Mouse (Mus musculus): ENCODE results near the gene Selp.

Selp gene

GRCm38 (mm10) chr1:164114947-164115493 is at the start of gene Selp:
Gene Selp, plus strand, starts transcription at chr1:164115264.
- DNase-seq (ENCODE audit: low spot score in 2 of 2), result no peak

- no peak for DNase-seq (ENCODE audit: low spot score in 2 of 2)
These were observed 45.8 kb upstream of the Selp start for GRCm38 (mm10) chr1:164069261-164069660.

GRCm38 (mm10) chr1:164070461-164070860 is 44.6 kb upstream of the Selp start:
- no peak for DNase-seq (ENCODE audit: low spot score in 2 of 2)

GRCm38 (mm10) chr1:164071111-164071510 is 44.0 kb upstream of the Selp start:
- no peak for DNase-seq (ENCODE audit: low spot score in 2 of 2)

GRCm38 (mm10) chr1:164072001-164072400 is 43.1 kb upstream of the Selp start:
- no peak for DNase-seq (ENCODE audit: low spot score in 2 of 2)

GRCm38 (mm10) chr1:164073091-164073490 is 42.0 kb upstream of the Selp start:
- no peak for DNase-seq (ENCODE audit: low spot score in 2 of 2)

- DNase-seq (ENCODE audit: low spot score in 2 of 2), result no peak
These were observed 41.3 kb upstream of the Selp start for GRCm38 (mm10) chr1:164073803-164074202.

GRCm38 (mm10) chr1:164074606-164075140 is 40.4 kb upstream of the Selp start:
- no peak for DNase-seq (ENCODE audit: low spot score in 2 of 2)

GRCm38 (mm10) chr1:164075416-164075815 is 39.6 kb upstream of the Selp start:
- no peak for DNase-seq (ENCODE audit: low spot score in 2 of 2)

- no peak for DNase-seq (ENCODE audit: low spot score in 2 of 2)
These were observed 38.6 kb upstream of the Selp start for GRCm38 (mm10) chr1:164076441-164076840.

GRCm38 (mm10) chr1:164077031-164077430 is 38.0 kb upstream of the Selp start:
- no peak for DNase-seq (ENCODE audit: low spot score in 2 of 2)

GRCm38 (mm10) chr1:164078323-164078741 is 36.7 kb upstream of the Selp start:
- DNase-seq (ENCODE audit: low spot score in 2 of 2), result no peak

- no peak for DNase-seq (ENCODE audit: low spot score in 2 of 2)
These were observed 36.0 kb upstream of the Selp start for GRCm38 (mm10) chr1:164079091-164079490.

GRCm38 (mm10) chr1:164083046-164083445 is 32.0 kb upstream of the Selp start:
- DNase-seq (ENCODE audit: low spot score in 2 of 2), result no peak

- no peak for DNase-seq (ENCODE audit: low spot score in 2 of 2)
These were observed 28.3 kb upstream of the Selp start for GRCm38 (mm10) chr1:164086797-164087196.

- no peak for DNase-seq (ENCODE audit: low spot score in 2 of 2)
These were observed 27.2 kb upstream of the Selp start for GRCm38 (mm10) chr1:164087872-164088271.

GRCm38 (mm10) chr1:164096780-164097179 is 18.3 kb upstream of the Selp start:
- DNase-seq (ENCODE audit: low spot score in 2 of 2), result no peak

- no peak for DNase-seq (ENCODE audit: low spot score in 2 of 2)
These were observed 17.2 kb upstream of the Selp start for GRCm38 (mm10) chr1:164097911-164098310.

- no peak for DNase-seq (ENCODE audit: low spot score in 2 of 2)
These were observed 16.7 kb upstream of the Selp start for GRCm38 (mm10) chr1:164098372-164098771.

GRCm38 (mm10) chr1:164109763-164110162 is 5.3 kb upstream of the Selp start:
- peak in 1 of 2 experiments; percentile 4 for DNase-seq (ENCODE audit: low spot score in 2 of 2)

GRCm38 (mm10) chr1:164110591-164111329 is 4.3 kb upstream of the Selp start:
- no peak for DNase-seq (ENCODE audit: low spot score in 2 of 2)

- DNase-seq (ENCODE audit: low spot score in 2 of 2), result no peak
These were observed 784 bp upstream of the Selp start for GRCm38 (mm10) chr1:164114280-164114679.

GRCm38 (mm10) chr1:164115647-164116046 is 583 bp downstream of the Selp start:
- no peak for DNase-seq (ENCODE audit: low spot score in 2 of 2)

Data from frontal cortex, postnatal 25 days (tissue).